Comparison of ENCODE assay signal across 16 mouse cellular contexts in genomic region chr2:168503735-168504134, GRCm38 (mm10).
"Had no signal": no experiment of that assay in that cellular context is flagged by ENCODE, and none has a peak within 500 bp of the region (broad histone marks: within the 10 kb centered on the region; RNA-seq: fewer than 3 reads in every experiment).

No protein-coding gene starts in this region.

- H3K9ac ChIP-seq: liver, embryonic 13.5 days; liver, postnatal 0 days; lung, embryonic 15.5 days; midbrain, embryonic 12.5 days; neural tube, embryonic 12.5 days had no signal

- H3K4me2 ChIP-seq: liver, embryonic 13.5 days; lung, embryonic 15.5 days; midbrain, embryonic 12.5 days; neural tube, embryonic 12.5 days had no signal

- ATAC-seq: liver, postnatal 0 days had no signal

- H3K4me1 ChIP-seq: liver, embryonic 13.5 days; lung, embryonic 15.5 days; midbrain, embryonic 12.5 days; neural tube, embryonic 12.5 days had no signal

- H3K27ac ChIP-seq: kidney, postnatal 0 days; liver, embryonic 13.5 days; lung, embryonic 15.5 days; midbrain, embryonic 12.5 days; neural tube, embryonic 12.5 days had no signal

- H3K4me3 ChIP-seq: liver, embryonic 13.5 days; lung, embryonic 15.5 days; midbrain, embryonic 12.5 days; myocyte; neural tube, embryonic 12.5 days had no signal

- H3K27me3 ChIP-seq: liver, embryonic 13.5 days; lung, embryonic 15.5 days; midbrain, embryonic 12.5 days; neural tube, embryonic 12.5 days had no signal

- DNase-seq: kidney, adult 11 months; kidney, adult 9 months; kidney, postnatal 36 days; left cerebral cortex, postnatal 4 days; liver; liver, embryonic 13.5 days; liver, postnatal 0 days; lung, postnatal 14 days; retina, postnatal 1 day; right cerebral cortex, postnatal 14 days; thymus, postnatal 36 days had no signal

- H3K9me3 ChIP-seq: liver, embryonic 13.5 days; lung, embryonic 15.5 days; midbrain, embryonic 12.5 days; neural tube, embryonic 12.5 days had no signal

- H3K36me3 ChIP-seq: liver, embryonic 13.5 days; lung, embryonic 15.5 days; midbrain, embryonic 12.5 days; neural tube, embryonic 12.5 days had no signal
